Mouse (Mus musculus) intestine, embryonic 16.5 days (tissue): ENCODE data around the gene Synj1. TPM values are rescaled to one million over a fixed set of nuclear protein-coding genes. Genes with fewer than 3 reads are reported as not detected.
A peak's percentile ranks its signal among the peaks of the same experiment; 100 is the strongest.

Source experiments
- ATAC-seq: fragments of 200-750 bp; cut with Nextera tagmentation; 2 replicates; pipeline ENCODE4 v1.8.0; 2017; ENCODE audit warnings: moderate TSS enrichment, moderate library complexity
- H3K27ac ChIP-seq: fragments of 300-500 bp; sonication (generic); 2 replicates; pipeline ENCODE4 v1.5.1; 2014; ENCODE audit warnings: mild to moderate bottlenecking, low read length
- H3K27me3 ChIP-seq: fragments of 300-500 bp; sonication (generic); replicated peaks from 2 replicates; pipeline ENCODE4 v1.6.1; 2014; ENCODE audit warnings: low read length, control low read depth, mixed read lengths; ENCODE audit not compliant: control insufficient read depth, insufficient read depth
- H3K36me3 ChIP-seq: fragments of 300-500 bp; sonication (generic); 2 replicates; pipeline ENCODE4 v1.6.1; 2014; ENCODE audit warnings: low read length, control low read depth; ENCODE audit not compliant: control insufficient read depth, insufficient read depth
- H3K4me1 ChIP-seq: fragments of 300-500 bp; sonication (generic); 2 replicates; pipeline ENCODE4 v1.6.1; 2014; ENCODE audit warnings: low read length, control low read depth, mixed read lengths; ENCODE audit not compliant: control insufficient read depth, insufficient read depth
- H3K4me2 ChIP-seq: fragments of 300-500 bp; sonication (generic); 2 replicates; pipeline ENCODE4 v1.6.1; 2014; ENCODE audit warnings: low read depth, low read length, control low read depth
- H3K4me3 ChIP-seq: fragments of 300-500 bp; sonication (generic); 2 replicates; pipeline ENCODE4 v1.5.1; 2014; ENCODE audit warnings: mild to moderate bottlenecking, low read length
- H3K9ac ChIP-seq: fragments of 300-500 bp; sonication (generic); 2 replicates; pipeline ENCODE4 v1.6.1; 2014; ENCODE audit warnings: low read depth, low read length
- H3K9me3 ChIP-seq: fragments of 300-500 bp; sonication (generic); 2 replicates; pipeline ENCODE4 v1.6.1; 2016; ENCODE audit warnings: low read length, control low read depth; ENCODE audit not compliant: control insufficient read depth
- WGBS: fragments of 180-500 bp; shearing (Covaris S2); extraction: QIAGEN DNeasy Blood & Tissue Kit; methylation state at CpG from one replicate; pipeline ENCODE4 v1.1.7; 2014; 5-methylcytosine and 5-hydroxymethylcytosine counted together
- polyA plus RNA-seq: library from polyadenylated mRNA; unstranded; fragments of >200 nt; fragmentation: Nextera tagmentation; extraction: Ambion mirVana; gene quantifications from 2 replicates; pipeline ENCODE4 v1.2.1, GENCODE M21; 2015

The Synj1 gene
- polyA plus RNA-seq, 1 experiment from 2014 or later: 16.5 TPM

DNA sequence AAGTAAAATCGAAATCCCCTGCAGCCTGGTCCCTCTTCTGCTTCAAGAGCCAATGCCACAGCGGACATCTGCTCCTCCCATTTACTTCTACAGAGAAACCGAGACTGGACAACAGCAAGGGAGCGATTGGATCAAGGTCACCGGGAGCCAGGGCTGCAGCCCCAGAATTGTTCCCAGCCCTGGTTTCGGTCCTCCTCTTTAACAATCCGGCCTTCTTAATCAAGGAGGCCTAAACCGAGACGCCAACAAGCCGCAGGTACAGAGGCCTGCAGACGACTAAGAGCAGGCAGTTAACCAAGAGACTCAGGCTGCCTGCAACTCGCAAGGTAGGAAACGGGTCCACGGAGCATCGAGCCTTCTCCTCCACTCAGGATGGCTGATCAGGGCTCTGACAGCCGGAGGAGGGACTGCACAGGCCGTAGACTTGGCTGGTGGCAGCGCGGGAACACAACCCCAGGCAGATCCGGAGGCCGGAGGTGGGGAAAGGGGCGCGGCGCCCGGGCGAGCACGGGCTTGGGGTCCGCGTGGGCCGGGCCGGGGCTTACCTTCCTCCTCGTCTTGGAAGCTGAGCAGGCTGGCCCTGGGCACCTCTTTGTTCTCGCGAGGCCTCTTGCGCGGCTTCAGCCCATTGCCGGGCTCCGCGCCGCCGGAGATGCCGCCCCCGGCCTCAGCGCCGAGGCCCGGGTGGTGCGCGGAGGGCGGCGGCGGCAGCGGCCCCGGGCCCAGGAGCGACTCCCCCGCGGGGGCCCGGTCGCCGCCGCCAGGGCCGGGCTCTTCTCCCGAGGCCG lies 32.5 kb upstream of the Synj1 start:
- no peaks in the 10 kb centered on the region for H3K9me3 ChIP-seq
- under 1% methylated on average over 63 of the region's 63 CpGs for WGBS
- H3K4me2 ChIP-seq: peak overlapping the region; percentile 76
- peak overlapping the region; percentile 97 for H3K27ac ChIP-seq
- no peaks in the 10 kb centered on the region for H3K36me3 ChIP-seq
- ATAC-seq: peak; percentile 67
- peaks cover 3% of the 10 kb centered on the region; the same call in 1 of the 2 replicates for H3K4me1 ChIP-seq
- peak overlapping the region; percentile 95 for H3K4me3 ChIP-seq
- H3K9ac ChIP-seq: peak overlapping the region; percentile 96
- H3K27me3 ChIP-seq: no peaks in the 10 kb centered on the region

DNA sequence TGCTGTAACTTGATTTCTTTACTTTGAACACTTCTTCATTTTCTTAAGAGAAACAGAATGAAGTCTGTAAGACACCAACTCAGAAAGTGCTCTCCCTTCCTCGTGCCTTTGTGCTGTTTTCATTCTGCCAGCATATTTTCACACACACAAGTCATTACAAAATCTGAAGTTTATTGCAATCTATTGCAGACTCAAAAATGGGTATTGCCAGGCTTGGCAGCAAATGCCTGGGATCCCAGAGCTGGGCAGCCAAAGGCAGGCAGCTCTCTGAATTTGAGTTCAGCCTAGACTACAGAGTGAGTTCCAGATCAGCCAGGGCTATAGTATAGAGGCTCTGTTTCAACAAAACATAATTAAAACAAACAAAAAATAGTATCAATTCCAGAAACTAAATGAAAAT lies 31.5 kb upstream of the Synj1 start:
- Histone ChIP-seq H3K9ac (no peak overlapping the region; the same call in 1 of the 2 replicates), H3K27ac (no peak overlapping the region), H3K36me3 (no peaks in the 10 kb centered on the region), H3K9me3 (no peaks in the 10 kb centered on the region), H3K4me3 (peak overlapping the region; percentile 26; the same call in 1 of the 2 replicates), H3K4me1 (peaks cover 3% of the 10 kb centered on the region; the same call in 1 of the 2 replicates), H3K27me3 (no peaks in the 10 kb centered on the region), H3K4me2 (peak overlapping the region; percentile 41)
- WGBS: 47% methylated on average over 1 of the region's 1 CpGs
- no peak for ATAC-seq

DNA sequence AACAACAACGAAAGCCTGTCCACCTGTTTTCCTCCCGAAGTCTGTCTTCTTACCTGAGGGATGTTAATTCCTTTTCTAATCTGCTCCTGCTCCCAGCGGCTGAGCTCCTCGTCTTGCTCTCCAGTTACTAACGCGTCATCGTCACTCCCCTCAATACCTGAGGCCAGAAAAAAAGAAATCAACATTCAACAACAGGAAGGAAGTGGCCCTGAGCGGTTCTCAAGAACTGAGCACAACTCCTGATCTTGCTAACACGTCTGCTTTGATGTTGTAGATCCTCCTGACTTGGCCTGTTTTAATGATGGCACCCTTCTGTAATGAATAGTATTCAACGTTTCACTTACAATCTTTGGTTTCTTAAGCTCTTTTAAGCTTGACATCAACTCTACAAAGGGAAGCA lies 24.8 kb upstream of the Synj1 start:
- WGBS: 90% methylated on average over 10 of the region's 10 CpGs
- H3K36me3 ChIP-seq: peaks cover 14% of the 10 kb centered on the region
- no peaks in the 10 kb centered on the region for H3K9me3 ChIP-seq
- H3K9ac ChIP-seq: no peak overlapping the region
- H3K27me3 ChIP-seq: no peaks in the 10 kb centered on the region
- no peak for ATAC-seq
- no peaks in the 10 kb centered on the region for H3K4me1 ChIP-seq
- H3K4me3 ChIP-seq: no peak overlapping the region
- no peak overlapping the region for H3K27ac ChIP-seq
- H3K4me2 ChIP-seq: no peak overlapping the region

DNA sequence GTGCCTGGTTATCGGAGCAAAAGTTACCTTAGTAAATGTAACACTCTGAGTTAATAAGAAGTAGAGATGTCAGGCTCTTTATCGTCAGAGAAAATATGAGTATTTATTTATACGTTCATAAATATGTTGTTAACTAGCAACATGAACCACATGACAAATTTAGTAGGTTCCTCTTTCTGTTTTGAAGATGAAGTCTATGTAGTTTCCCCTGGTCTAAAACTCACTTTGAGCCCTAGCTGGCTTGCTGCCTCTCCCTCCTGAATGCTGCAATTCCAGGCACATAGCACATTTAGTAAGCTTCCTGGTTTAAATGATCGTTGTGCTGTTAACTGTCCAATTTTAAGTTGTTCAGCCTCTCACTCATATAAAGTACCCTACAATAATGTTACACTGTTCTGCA lies 19.6 kb upstream of the Synj1 start:
- H3K4me1 ChIP-seq: no peaks in the 10 kb centered on the region
- peaks cover 19% of the 10 kb centered on the region for H3K36me3 ChIP-seq
- no peak overlapping the region for H3K4me3 ChIP-seq
- H3K27ac ChIP-seq: no peak overlapping the region
- no peak overlapping the region for H3K4me2 ChIP-seq
- no peaks in the 10 kb centered on the region for H3K27me3 ChIP-seq
- 91% methylated on average over 4 of the region's 4 CpGs for WGBS
- no peak for ATAC-seq
- no peak overlapping the region for H3K9ac ChIP-seq
- no peaks in the 10 kb centered on the region for H3K9me3 ChIP-seq

DNA sequence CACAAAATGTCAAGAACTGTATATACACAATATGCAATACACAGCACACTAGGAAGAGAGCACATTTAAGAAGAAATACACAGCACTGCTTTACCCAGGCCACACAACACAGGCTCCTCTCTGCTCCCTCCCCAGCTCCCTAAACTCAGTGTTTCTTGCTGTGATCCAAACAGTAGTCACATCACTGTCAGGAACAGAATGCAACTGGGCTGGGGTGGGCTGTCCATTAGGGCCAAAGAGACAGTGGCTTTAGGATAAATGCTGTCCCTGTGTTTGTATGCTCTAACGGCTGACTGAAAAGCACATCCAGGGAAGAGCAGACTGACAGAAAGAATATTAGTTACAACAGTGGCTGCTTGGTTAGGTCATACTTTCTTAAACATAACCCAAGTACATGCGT lies 18.8 kb upstream of the Synj1 start:
- Histone ChIP-seq H3K36me3 (peaks cover 20% of the 10 kb centered on the region), H3K9ac (no peak overlapping the region), H3K4me1 (no peaks in the 10 kb centered on the region), H3K27me3 (no peaks in the 10 kb centered on the region), H3K4me2 (no peak overlapping the region), H3K27ac (no peak overlapping the region), H3K9me3 (no peaks in the 10 kb centered on the region), H3K4me3 (no peak overlapping the region)
- ATAC-seq: no peak
- WGBS: 94% methylated on average over 2 of the region's 2 CpGs

DNA sequence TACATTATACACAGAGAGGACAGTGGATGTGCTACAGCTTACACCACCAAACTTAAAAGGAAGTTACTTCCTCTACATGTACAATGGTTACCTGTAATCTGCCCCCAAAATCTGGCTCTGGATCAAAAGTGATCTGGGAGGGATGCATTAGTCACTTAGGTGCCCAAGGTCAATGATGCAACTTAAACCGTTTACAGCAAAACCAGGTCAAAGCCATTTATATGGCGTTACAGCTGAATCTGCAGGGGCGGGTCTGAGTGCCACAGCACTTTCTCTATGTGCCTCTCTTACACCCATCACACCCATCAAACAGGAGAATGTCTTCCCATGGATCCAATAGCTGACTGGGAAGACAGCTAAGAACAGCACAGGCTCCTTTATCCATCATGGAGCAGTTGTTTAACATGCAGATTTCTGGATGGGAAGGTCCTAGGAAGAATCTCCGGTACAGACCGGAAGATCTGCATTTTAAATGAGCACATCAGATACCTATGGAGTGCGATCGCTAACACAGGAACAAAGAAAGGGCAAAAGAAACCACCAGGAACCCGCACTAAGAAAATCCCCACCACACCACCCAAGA lies 18.1 kb upstream of the Synj1 start:
- no peak overlapping the region for H3K4me2 ChIP-seq
- no peak for ATAC-seq
- no peak overlapping the region for H3K9ac ChIP-seq
- H3K27ac ChIP-seq: no peak overlapping the region
- peaks cover 2% of the 10 kb centered on the region; the same call in 1 of the 2 replicates for H3K9me3 ChIP-seq
- no peaks in the 10 kb centered on the region for H3K27me3 ChIP-seq
- WGBS: 89% methylated on average over 8 of the region's 8 CpGs
- peaks cover 20% of the 10 kb centered on the region for H3K36me3 ChIP-seq
- no peaks in the 10 kb centered on the region for H3K4me1 ChIP-seq
- H3K4me3 ChIP-seq: no peak overlapping the region

DNA sequence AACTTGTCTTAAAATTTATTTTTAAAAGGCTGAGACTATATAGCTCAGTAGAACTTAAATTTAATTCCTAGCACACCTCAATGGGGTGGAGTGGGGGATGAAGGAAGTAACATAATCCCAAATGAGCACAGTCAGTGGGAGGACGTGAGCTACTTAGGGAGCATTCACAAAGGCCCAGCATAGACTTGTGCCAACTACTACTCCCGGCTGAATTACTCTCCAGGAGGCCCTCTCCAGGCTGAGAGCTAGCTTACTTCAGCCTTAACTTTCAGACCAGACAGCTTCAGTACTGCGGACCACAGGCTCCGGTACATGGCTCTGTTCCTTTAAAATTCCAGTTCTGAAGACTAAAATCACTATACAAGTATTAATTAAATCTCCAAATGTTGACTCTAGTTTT lies 15.2 kb upstream of the Synj1 start:
- peaks cover 2% of the 10 kb centered on the region for H3K9me3 ChIP-seq
- peaks cover 24% of the 10 kb centered on the region for H3K36me3 ChIP-seq
- no peak overlapping the region for H3K27ac ChIP-seq
- no peak overlapping the region for H3K4me2 ChIP-seq
- H3K27me3 ChIP-seq: no peaks in the 10 kb centered on the region
- 93% methylated on average over 4 of the region's 4 CpGs for WGBS
- H3K4me1 ChIP-seq: no peaks in the 10 kb centered on the region
- H3K9ac ChIP-seq: no peak overlapping the region
- H3K4me3 ChIP-seq: no peak overlapping the region
- no peak for ATAC-seq

DNA sequence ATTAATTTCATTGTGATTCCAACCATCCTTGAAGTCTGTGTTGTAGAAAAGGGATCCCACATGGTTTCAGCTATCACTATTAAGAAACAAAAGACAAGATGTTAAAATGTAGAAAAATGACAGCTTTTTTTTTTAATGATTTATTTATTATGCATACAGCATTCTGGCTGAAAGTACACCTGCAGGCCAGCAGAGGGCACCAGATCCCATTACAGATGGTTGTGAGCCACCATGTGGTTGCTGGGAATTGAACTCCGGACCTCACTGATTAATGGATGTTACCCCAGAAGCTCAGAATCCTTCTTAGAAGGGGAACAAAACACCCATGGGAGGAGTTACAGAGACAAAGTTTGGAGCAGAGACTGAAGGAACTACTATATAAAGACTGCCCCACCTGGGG lies 12.3 kb upstream of the Synj1 start:
- WGBS: 89% methylated on average over 1 of the region's 1 CpGs
- ATAC-seq: no peak
- no peak overlapping the region for H3K9ac ChIP-seq
- no peak overlapping the region for H3K4me2 ChIP-seq
- no peak overlapping the region for H3K27ac ChIP-seq
- no peaks in the 10 kb centered on the region for H3K27me3 ChIP-seq
- peaks cover 26% of the 10 kb centered on the region for H3K36me3 ChIP-seq
- peaks cover 2% of the 10 kb centered on the region for H3K9me3 ChIP-seq
- no peak overlapping the region for H3K4me3 ChIP-seq
- H3K4me1 ChIP-seq: no peaks in the 10 kb centered on the region

DNA sequence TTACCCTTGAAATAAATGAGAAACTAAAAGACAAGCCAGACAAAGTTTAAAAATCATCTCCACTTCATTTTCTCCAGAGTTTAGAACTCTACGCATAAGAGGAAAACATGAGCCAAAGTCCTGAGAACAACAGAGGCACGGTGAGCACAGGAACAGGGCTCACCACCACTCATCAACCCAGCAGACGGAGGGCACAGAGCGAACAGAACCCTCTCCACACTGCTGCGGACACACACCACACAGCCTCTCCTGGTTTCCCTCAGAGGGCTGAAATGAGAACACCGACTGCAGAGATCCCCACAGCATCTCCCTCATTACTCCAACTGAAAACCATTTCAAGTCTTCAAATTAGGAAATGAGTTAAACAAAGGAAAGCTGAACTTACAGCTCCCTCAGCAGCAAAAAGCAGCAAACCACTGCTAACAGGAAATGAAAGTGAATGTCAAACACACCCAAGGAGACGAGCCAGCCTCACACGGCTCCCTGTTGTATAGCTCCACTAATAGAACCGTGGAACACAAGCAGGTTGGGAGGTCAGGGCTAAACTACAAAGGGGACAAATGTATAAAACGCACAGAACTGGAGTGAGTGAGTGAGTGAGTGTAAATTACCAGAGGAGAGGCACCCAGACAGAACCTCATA lies 9.9 kb upstream of the Synj1 start:
- WGBS: 87% methylated on average over 10 of the region's 10 CpGs
- Histone ChIP-seq H3K27ac (no peak overlapping the region), H3K4me3 (no peak overlapping the region), H3K27me3 (no peaks in the 10 kb centered on the region), H3K4me2 (no peak overlapping the region), H3K4me1 (no peaks in the 10 kb centered on the region), H3K9ac (no peak overlapping the region), H3K9me3 (peaks cover 2% of the 10 kb centered on the region), H3K36me3 (peaks cover 25% of the 10 kb centered on the region)
- ATAC-seq: no peak
